Mouse (Mus musculus): Measurements from ENCODE around the gene Ccdc81.

Gene Ccdc81

DNA sequence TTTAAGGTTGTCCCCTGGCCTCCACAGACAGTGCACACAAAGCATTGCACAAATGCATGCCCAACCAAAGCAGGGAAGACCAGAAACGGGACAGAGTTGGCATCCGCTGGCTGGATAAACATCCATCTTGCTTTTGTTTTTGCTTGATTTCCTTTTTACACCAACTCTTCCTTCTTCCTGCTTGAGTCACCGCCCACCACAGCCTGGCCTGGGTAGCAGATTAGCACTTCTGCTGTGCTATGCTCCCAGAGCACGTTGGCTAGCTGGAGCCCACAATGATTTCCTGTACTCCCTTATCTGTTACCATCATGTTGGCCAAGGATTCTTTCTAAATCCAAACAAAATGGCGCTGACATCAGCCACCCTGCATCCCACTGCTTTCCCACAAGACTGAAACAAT, 36.2 kb downstream of the Ccdc81 start:
- no peak for ATAC-seq (ENCODE audit: low TSS enrichment)

DNA sequence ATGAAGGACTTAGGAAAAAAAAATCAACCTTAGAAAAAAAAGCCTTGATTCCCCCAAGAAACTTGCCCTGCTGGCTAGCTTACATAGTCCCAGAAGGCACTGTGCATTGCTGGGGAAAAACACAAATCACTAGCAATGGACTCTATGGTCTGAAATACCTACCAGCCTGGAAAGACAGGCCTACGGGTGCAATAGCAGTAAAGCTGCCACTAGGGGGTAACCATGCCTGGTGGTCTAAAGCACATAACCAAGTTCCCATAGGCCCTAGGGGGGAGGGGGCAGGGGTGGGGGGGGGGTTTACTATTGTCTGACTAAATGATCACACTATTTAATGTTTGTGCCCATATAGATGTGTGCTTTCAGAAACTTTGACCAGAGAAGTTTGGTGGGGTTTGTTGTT, 38.7 kb downstream of the Ccdc81 start:
- ATAC-seq (ENCODE audit: low TSS enrichment): no peak

DNA sequence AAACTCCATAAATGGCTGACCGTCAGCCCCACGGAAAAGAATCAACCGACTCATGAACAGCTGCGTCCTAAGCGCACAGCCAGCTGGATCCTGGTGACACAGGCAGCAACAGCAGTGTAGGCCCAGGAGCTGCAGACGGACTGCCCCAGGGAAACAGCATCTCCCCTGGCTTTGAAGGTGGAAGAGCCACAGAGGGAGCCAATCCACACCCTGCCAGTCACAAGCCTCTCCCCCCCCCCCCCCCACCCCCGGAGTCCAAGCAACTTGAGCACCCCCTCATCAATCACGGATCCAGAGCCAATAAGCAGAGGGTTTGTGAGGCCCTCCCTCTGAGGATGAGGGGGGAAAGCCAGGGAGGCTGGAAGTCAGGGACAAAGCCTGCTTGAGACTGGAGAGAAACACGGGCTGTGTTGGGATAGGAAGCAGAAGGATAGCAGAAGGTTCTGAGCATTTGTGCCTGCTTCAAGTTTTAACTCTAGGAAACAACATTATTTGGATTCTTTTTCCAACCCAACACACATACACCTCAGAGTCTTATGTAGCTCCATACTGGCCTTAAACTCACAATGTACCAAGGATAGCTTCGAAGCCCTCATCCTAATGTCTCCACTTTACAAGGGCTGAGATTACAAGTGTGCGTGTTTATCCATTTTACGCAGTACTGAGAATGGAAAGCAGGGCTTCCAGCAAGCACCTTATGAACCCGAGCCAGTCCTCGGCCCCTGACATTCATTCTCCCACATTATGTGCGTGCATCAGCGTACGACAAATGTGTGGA, 46.8 kb downstream of the Ccdc81 start:
- ATAC-seq (ENCODE audit: low TSS enrichment): no peak

DNA sequence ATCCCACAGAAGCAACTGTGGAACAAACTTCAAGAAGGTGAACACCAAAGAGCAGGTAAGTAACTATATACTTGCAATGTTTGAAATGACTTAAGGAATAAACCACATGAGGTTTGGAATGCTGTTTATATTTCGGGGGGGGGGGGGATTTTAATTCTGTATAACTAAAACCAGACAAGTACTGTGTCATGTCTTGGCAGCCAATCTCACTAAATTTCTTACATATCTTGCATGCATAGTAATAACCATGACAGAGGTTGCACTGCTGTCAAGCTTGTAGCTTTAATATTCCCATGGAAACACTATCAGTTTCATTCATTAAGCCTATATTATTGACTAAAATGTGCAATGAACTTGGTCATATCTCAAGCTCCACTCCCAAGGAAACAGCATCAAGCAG, 48.2 kb downstream of the Ccdc81 start:
- no peak for ATAC-seq (ENCODE audit: low TSS enrichment)

DNA sequence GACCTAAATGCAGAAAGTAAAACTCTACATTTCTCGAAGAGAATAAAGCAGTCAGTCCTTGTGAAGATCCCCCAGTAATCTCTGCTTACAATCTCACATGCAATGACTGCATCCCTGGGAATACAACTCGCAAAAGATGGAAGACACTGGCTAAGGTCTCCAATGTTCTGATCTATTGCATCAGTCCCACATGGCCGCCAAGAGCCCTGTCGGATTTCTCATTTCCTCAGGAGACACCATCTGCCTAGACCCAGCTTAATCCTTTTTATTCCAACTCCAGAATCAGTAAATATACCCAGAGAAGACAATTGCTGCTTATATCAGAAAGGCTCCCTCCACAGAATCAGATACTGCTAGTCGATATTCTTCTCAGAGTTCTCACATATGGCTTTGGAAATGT, 50.3 kb downstream of the Ccdc81 start:
- ATAC-seq (ENCODE audit: low TSS enrichment): no peak

DNA sequence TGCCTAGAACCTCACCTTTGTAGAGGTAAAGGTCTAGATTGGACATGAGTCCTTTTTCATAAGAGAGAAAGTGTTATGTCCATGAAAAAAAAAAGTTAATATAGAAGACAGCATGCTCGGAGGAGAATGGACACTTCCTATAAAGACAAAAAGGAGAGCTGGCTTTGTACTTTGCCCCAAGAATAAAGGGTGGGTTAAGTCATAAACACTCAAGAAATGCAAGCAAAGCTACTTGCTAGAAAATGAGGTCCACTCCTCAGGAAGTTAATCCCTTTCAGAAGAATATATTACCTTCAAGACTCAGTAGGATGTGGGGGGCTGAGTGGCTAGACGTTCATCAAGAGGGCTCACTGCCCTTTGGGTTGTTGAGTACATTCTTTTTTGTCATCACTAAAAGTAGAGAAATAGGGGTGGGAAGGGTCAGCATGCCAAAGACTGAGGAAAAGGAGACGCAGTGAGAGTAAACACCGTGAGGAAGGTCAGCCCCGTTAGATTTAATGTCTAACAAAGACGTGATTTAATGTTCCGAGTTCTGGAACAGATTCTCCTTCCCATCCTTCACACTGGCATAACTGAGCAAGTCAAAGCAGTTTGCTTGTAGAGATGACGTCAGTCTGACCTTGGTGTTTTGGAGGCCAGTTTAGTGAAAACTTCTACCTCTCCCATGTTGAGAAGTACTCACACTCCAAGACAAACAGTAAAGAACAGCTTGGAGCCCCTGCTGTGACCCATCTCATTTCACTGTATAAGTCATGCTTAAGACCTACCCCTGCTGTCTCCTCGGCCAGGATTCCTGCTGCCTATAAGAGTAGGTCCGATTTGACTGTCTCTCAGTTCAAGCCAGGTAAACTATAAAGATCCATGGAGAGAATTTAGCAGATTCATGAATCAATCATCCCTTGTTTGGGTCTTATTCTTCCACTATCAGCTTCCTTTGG, 51.0 kb downstream of the Ccdc81 start:
- ATAC-seq (ENCODE audit: low TSS enrichment): no peak

DNA sequence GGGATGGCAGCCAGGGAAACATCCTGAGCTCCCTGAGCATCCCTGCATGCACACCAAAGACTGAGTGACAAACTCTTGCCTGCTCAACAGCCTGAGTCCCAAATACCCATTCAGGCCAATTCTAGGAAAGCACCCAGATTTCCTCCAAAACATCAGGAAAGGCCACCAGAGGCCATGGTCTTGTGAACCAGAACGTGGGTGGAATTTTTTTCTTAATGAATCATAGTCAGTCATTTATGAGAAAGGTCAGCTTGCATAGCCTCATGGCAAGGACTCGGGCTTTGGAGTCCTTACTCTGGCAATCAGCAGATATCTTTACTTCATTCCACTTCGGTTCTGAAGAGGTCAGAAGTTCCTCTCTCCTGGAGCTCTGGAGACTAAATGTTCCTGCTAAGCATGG, 52.9 kb downstream of the Ccdc81 start:
- ATAC-seq (ENCODE audit: low TSS enrichment): no peak

DNA sequence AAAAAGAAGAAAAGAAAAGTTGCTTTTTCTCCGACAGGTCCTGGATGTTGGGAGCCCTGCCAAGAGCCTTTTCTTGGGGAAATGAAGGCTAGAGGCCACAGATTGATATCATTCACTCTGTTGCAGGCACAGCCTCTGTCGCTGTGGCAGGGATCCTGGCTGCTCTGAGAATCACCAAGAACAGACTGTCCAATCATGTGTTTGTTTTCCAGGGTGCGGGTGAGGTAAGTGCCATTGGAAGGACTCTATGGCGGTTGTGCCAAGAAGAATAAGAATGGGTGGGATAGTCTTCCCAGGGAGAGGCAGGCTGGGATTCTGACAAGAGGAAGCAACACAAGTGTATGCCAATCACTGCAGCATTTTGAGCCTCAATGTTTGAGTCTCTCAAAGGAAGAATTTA, 57.8 kb downstream of the Ccdc81 start:
- ATAC-seq (ENCODE audit: low TSS enrichment): no peak

DNA sequence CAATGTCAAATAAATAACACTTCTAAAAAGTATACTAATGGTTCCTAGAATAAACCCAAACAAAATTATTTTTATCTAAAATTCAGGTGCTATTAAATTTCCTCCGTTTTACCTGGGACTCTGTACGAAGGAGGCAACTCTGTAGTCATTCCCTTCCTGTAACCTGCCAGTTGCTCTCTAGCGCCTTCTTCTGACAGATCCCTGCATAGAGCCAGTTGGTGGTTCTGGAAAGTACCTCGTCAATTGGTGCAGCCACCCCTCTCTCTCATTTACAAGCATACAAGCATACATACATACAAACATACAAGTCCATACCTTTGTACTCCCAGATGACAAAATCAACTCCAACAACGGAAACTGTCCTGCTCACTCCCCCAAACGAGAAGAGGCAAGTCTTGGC, 59.9 kb downstream of the Ccdc81 start:
- no peak for ATAC-seq (ENCODE audit: low TSS enrichment)

DNA sequence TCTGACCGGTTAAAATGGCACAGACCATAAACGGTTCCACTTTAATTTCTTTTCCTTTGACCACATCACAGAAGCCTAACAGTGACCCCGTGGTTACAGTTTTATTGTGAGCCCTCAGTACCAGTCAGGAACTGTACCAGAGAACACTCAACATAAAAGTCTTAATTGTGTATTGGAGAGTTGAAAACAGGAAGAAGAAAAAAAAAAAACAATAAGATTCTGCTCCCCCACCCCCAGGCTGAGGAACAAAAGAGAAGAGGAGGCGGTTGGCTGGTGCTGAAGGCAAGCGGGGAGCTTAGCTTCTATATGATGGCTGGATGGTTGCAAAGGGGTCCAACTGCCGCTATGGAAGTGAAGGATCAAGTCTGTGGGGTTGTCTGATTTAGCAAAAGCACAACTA, 60.3 kb downstream of the Ccdc81 start:
- no peak for ATAC-seq (ENCODE audit: low TSS enrichment)

DNA sequence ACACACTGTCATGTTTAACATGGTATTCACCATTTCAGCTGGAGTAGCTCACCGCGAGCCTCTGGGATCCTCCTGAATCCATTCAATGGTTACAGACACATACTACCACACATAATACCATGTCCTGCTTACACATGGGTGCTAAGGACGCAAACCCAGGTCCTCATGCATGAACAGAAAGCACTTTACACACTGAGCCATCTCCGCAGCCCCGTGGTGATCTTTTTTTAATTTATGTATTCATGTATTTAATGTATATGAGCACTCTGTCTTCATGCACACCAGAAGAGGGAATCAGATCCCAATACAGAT, 61.1 kb downstream of the Ccdc81 start:
- no peak for ATAC-seq (ENCODE audit: low TSS enrichment)

DNA sequence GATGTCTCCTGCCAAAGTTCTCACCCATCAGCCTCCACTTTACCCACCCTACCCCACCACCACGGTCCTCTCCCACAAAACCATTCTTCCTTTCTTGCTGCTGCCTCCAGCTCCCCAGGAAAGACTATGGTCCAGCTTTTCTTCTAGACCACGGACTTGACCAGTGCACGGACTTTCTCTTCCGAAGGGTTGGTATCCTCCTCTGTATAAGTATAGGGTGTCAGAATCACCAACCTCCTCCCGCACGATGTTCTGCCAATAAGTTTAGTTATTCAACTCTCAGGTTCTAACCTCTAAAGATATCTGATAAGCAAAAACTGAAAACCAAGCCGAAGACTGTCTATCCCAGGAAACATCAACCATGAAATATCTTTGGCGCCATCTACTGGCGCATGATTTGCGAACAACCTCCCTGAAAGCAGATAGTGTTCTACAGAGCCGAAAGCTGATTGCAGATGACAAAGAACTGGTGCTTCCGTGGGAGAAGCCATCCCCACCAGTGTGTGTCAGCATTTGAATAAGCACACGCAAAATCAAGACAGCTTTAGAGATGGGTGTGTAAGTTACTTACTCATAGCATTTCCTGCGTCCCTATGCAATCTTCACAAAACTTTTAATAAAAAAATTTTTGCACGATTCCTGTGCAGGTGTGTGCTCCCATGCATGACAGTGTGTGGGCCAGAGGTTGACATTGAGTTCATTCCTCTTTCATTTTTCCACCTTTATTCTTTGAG, 61.6 kb downstream of the Ccdc81 start:
- ATAC-seq (ENCODE audit: low TSS enrichment): peak; percentile 89

DNA sequence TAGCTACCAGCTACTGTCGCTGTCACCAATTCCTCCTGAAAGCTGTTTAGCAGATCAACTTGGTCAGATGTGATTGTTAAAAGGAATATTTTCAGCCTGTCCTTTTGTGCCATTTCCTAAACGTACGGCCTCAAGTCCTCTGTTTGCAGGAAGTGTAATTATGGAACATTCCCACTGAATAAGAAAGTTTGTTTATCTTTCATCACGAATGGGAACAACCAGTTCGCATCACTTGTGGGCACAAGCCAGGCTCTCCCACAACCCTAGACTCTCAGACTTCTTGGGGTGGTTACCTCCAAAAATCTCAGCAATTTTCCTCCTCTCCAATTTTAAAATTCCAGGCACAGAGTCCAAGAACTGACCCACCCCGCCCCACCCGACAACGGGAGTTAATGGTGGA, 63.7 kb downstream of the Ccdc81 start:
- no peak for ATAC-seq (ENCODE audit: low TSS enrichment)

DNA sequence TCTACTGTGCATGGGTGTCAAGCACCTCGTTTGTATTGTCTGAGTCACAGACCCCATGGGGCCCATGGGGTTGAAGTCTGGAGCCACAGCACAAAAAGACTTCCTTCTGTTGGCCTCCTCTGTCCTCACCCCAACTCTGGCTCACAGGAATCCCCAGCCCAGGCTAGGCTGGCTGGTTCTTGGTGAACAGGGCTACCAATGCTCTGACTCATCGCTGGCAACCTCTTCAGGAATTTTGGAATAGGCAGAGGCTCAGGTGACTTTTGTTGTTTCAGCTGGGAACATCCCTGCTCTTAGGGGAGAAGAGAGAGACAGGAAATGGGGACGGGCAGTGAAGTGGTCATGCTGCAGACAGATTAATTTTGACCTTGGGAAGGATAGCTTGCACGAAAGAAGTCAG, 65.6 kb downstream of the Ccdc81 start:
- no peak for ATAC-seq (ENCODE audit: low TSS enrichment)

DNA sequence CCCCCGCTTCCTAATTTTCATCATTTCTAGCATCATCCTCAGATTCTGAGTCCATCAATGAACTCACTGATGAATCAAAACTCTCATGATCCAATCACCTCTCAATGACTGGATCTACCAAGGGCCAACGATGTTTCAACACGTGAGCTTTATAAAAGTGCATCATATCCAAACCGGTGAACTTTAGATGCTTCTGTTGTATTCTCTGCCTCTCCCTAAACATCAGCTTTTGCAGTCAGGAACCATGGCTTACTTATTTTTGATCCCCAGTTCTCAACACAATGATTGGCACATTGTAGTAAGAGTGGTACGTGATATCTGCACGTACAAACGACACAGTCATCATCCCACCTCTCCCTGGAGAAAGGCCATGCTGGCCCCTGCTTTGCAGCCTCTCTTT, 66.8 kb downstream of the Ccdc81 start:
- ATAC-seq (ENCODE audit: low TSS enrichment): no peak

DNA sequence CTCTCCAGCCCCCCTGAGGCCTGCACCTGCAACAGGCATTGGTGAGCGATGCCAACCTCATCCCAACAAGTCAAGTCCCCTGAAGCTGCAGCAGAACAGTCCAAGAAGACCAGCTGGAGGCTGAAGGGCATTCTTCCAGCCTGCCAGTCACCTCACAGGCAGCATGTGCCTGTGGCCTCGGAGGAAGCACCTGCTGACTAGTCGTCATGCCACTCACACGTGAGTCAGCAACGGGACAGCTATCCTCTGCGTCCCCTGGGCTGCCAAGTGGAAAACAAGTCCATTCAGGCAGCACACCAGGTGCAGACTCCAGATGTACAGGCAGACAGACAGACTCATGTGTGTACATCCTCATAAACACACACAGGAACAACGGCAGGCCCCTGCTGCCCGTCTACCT, 67.9 kb downstream of the Ccdc81 start:
- no peak for ATAC-seq (ENCODE audit: low TSS enrichment)

DNA sequence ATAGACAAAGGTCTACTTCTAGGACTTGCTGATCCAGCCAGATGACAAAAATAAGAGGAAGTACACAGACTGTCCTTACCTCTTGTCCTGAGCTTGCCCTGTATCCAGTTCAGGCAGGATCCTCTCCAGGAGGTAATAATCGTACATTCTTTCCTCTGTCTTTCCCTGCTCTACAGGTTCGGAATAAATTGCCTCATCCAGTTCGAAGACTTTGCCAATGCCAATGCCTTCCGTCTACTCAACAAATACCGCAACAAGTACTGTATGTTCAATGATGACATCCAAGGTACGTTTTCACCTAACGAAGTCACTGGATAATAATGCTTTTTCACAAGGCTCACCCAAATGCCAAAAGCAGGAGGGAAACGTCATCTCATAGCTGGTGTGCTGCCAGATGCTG, 69.9 kb downstream of the Ccdc81 start:
- ATAC-seq (ENCODE audit: low TSS enrichment): no peak

DNA sequence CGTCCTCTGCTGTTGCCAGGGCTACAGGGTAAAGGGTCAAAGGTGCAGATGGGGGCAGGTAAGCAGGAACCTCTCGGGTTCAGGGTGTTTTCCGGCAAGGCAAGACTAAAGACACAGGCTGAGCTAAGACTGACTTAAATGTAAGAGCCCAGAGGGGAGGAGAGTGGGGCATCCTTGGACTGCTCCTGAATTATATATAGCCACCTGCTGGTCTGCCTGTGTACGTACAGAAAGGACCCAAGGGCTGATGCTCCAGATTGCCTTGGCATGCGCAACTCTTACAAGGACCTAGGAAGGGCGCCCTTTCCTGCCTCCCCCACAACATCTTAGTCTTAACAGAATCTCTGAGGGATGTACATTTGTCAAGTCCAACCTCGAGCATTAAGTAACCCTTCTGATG, 74.2 kb downstream of the Ccdc81 start:
- ATAC-seq (ENCODE audit: low TSS enrichment): peak; percentile 70; the same call in 1 of the 2 replicates

DNA sequence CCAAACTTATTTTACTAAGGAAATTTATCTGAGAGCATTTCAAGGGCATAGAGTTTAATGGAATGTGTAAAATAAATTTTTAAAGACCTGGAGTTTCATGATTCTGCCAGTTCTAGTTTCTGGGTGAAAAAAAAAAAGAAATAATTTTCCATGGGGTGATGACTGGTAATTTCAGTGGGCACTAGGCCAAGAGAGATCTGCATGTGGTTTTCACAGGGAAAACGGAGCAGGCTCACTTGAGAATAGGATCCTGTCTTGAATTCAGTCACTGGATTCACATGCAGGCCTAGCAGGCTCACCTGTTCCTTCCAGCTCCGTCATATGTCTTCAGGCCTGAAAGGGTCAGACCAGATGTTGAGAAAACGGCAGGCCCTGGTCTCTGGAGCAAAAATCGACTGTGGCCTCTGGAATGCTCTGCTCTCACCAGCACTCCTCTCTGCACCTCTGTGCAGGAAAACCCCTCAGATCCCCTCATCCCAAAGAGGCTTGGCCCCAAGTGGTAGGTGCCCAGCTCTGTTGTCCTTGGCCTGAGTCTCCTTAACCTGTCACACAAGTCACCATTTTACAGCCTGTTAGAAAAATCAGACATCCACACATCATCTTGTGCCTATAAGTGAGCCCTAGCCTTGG, 74.9 kb downstream of the Ccdc81 start:
- ATAC-seq (ENCODE audit: low TSS enrichment): no peak
